Mouse (Mus musculus) intestine, embryonic 16.5 days (tissue): ENCODE data around the gene 2900026A02Rik. TPM values are rescaled to one million over a fixed set of nuclear protein-coding genes. Genes with fewer than 3 reads are reported as not detected.
A peak's percentile ranks its signal among the peaks of the same experiment; 100 is the strongest.

Source experiments
- ATAC-seq: fragments of 200-750 bp; cut with Nextera tagmentation; 2 replicates; pipeline ENCODE4 v1.8.0; 2017; ENCODE audit warnings: moderate TSS enrichment, moderate library complexity
- H3K27ac ChIP-seq: fragments of 300-500 bp; sonication (generic); 2 replicates; pipeline ENCODE4 v1.5.1; 2014; ENCODE audit warnings: mild to moderate bottlenecking, low read length
- H3K27me3 ChIP-seq: fragments of 300-500 bp; sonication (generic); replicated peaks from 2 replicates; pipeline ENCODE4 v1.6.1; 2014; ENCODE audit warnings: low read length, control low read depth, mixed read lengths; ENCODE audit not compliant: control insufficient read depth, insufficient read depth
- H3K36me3 ChIP-seq: fragments of 300-500 bp; sonication (generic); 2 replicates; pipeline ENCODE4 v1.6.1; 2014; ENCODE audit warnings: low read length, control low read depth; ENCODE audit not compliant: control insufficient read depth, insufficient read depth
- H3K4me1 ChIP-seq: fragments of 300-500 bp; sonication (generic); 2 replicates; pipeline ENCODE4 v1.6.1; 2014; ENCODE audit warnings: low read length, control low read depth, mixed read lengths; ENCODE audit not compliant: control insufficient read depth, insufficient read depth
- H3K4me2 ChIP-seq: fragments of 300-500 bp; sonication (generic); 2 replicates; pipeline ENCODE4 v1.6.1; 2014; ENCODE audit warnings: low read depth, low read length, control low read depth
- H3K4me3 ChIP-seq: fragments of 300-500 bp; sonication (generic); 2 replicates; pipeline ENCODE4 v1.5.1; 2014; ENCODE audit warnings: mild to moderate bottlenecking, low read length
- H3K9ac ChIP-seq: fragments of 300-500 bp; sonication (generic); 2 replicates; pipeline ENCODE4 v1.6.1; 2014; ENCODE audit warnings: low read depth, low read length
- H3K9me3 ChIP-seq: fragments of 300-500 bp; sonication (generic); 2 replicates; pipeline ENCODE4 v1.6.1; 2016; ENCODE audit warnings: low read length, control low read depth; ENCODE audit not compliant: control insufficient read depth
- WGBS: fragments of 180-500 bp; shearing (Covaris S2); extraction: QIAGEN DNeasy Blood & Tissue Kit; methylation state at CpG from one replicate; pipeline ENCODE4 v1.1.7; 2014; 5-methylcytosine and 5-hydroxymethylcytosine counted together
- polyA plus RNA-seq: library from polyadenylated mRNA; unstranded; fragments of >200 nt; fragmentation: Nextera tagmentation; extraction: Ambion mirVana; gene quantifications from 2 replicates; pipeline ENCODE4 v1.2.1, GENCODE M21; 2015

Gene 2900026A02Rik
- polyA plus RNA-seq, 1 experiment from 2014 or later = 8.3 TPM

GRCm38 (mm10) chr5:113158759-113159355 lies 62.2 kb downstream of the 2900026A02Rik start:
- Histone ChIP-seq H3K27me3 (no peaks in the 10 kb centered on the region), H3K9me3 (no peaks in the 10 kb centered on the region), H3K36me3 (no peaks in the 10 kb centered on the region), H3K4me2 (no peak overlapping the region), H3K27ac (no peak overlapping the region; the same call in 1 of the 2 replicates), H3K4me3 (no peak overlapping the region), H3K4me1 (peaks cover 56% of the 10 kb centered on the region), H3K9ac (peak overlapping the region; percentile 45; the same call in 1 of the 2 replicates)
- 36% methylated on average over 8 of the region's 8 CpGs for WGBS
- ATAC-seq = no peak

GRCm38 (mm10) chr5:113157588-113157987 lies 63.4 kb downstream of the 2900026A02Rik start:
- H3K27ac ChIP-seq = no peak overlapping the region
- no peaks in the 10 kb centered on the region for H3K36me3 ChIP-seq
- WGBS = 26% methylated on average over 10 of the region's 10 CpGs
- 0 out of 2 replicates have a peak overlapping the region, but pooled peaks have one; percentile 45 for H3K9ac ChIP-seq
- no peak overlapping the region for H3K4me2 ChIP-seq
- H3K4me1 ChIP-seq = peaks cover 59% of the 10 kb centered on the region
- H3K4me3 ChIP-seq = no peak overlapping the region
- no peaks in the 10 kb centered on the region for H3K9me3 ChIP-seq
- H3K27me3 ChIP-seq = no peaks in the 10 kb centered on the region
- ATAC-seq = no peak

GRCm38 (mm10) chr5:113157006-113157405 lies 64.0 kb downstream of the 2900026A02Rik start:
- H3K4me1 ChIP-seq = peaks cover 59% of the 10 kb centered on the region
- no peak overlapping the region for H3K4me3 ChIP-seq
- no peaks in the 10 kb centered on the region for H3K9me3 ChIP-seq
- no peak overlapping the region for H3K4me2 ChIP-seq
- no peaks in the 10 kb centered on the region for H3K27me3 ChIP-seq
- no peak overlapping the region for H3K27ac ChIP-seq
- 77% methylated on average over 5 of the region's 5 CpGs for WGBS
- ATAC-seq = no peak
- H3K9ac ChIP-seq = no peak overlapping the region
- H3K36me3 ChIP-seq = no peaks in the 10 kb centered on the region

- no peaks in the 10 kb centered on the region for H3K27me3 ChIP-seq
- H3K4me2 ChIP-seq = no peak overlapping the region
- no peak overlapping the region for H3K27ac ChIP-seq
- peaks cover 61% of the 10 kb centered on the region for H3K4me1 ChIP-seq
- 7% methylated on average over 8 of the region's 8 CpGs for WGBS
- H3K9me3 ChIP-seq = no peaks in the 10 kb centered on the region
- H3K4me3 ChIP-seq = no peak overlapping the region
- ATAC-seq = no peak
- H3K9ac ChIP-seq = 0 out of 2 replicates have a peak overlapping the region, but pooled peaks have one; percentile 7
- H3K36me3 ChIP-seq = no peaks in the 10 kb centered on the region
Observed at GRCm38 (mm10) chr5:113155133-113155532, 65.9 kb downstream of the 2900026A02Rik start.

- Histone ChIP-seq H3K27ac (peak overlapping the region; percentile 88; the same call in 1 of the 2 replicates), H3K9ac (0 out of 2 replicates have a peak overlapping the region, but pooled peaks have one; percentile 7), H3K4me3 (no peak overlapping the region), H3K27me3 (no peaks in the 10 kb centered on the region), H3K9me3 (no peaks in the 10 kb centered on the region), H3K4me1 (peaks cover 61% of the 10 kb centered on the region), H3K36me3 (no peaks in the 10 kb centered on the region), H3K4me2 (no peak overlapping the region)
- no peak for ATAC-seq
- WGBS = 61% methylated on average over 5 of the region's 5 CpGs
Observed at GRCm38 (mm10) chr5:113154441-113154840, 66.6 kb downstream of the 2900026A02Rik start.

GRCm38 (mm10) chr5:113153508-113153830 lies 67.6 kb downstream of the 2900026A02Rik start:
- ATAC-seq = no peak
- Histone ChIP-seq H3K9me3 (no peaks in the 10 kb centered on the region), H3K4me1 (peaks cover 58% of the 10 kb centered on the region), H3K4me2 (no peak overlapping the region), H3K27me3 (no peaks in the 10 kb centered on the region), H3K27ac (peak overlapping the region; percentile 88), H3K36me3 (no peaks in the 10 kb centered on the region), H3K9ac (peak overlapping the region; percentile 43), H3K4me3 (no peak overlapping the region)
- 52% methylated on average over 5 of the region's 5 CpGs for whole genome bisulfite sequencing

GRCm38 (mm10) chr5:113152663-113153507 lies 68.2 kb downstream of the 2900026A02Rik start:
- H3K4me1 ChIP-seq = peaks cover 53% of the 10 kb centered on the region
- no peaks in the 10 kb centered on the region for H3K27me3 ChIP-seq
- H3K4me2 ChIP-seq = peak overlapping the region; percentile 9; the same call in 1 of the 2 replicates
- peak overlapping the region; percentile 88 for H3K27ac ChIP-seq
- H3K36me3 ChIP-seq = no peaks in the 10 kb centered on the region
- peak; percentile 91 for ATAC-seq
- WGBS = 48% methylated on average over 22 of the region's 22 CpGs
- H3K4me3 ChIP-seq = no peak overlapping the region
- H3K9me3 ChIP-seq = no peaks in the 10 kb centered on the region
- peak overlapping the region; percentile 43 for H3K9ac ChIP-seq

GRCm38 (mm10) chr5:113151554-113152103 lies 69.4 kb downstream of the 2900026A02Rik start:
- H3K9me3 ChIP-seq = no peaks in the 10 kb centered on the region
- H3K4me1 ChIP-seq = peaks cover 53% of the 10 kb centered on the region
- WGBS = 53% methylated on average over 11 of the region's 11 CpGs
- ATAC-seq = peak; percentile 22; the same call in 1 of the 2 replicates
- no peak overlapping the region for H3K4me2 ChIP-seq
- no peak overlapping the region; the same call in 1 of the 2 replicates for H3K9ac ChIP-seq
- H3K27ac ChIP-seq = peak overlapping the region; percentile 88
- no peaks in the 10 kb centered on the region for H3K36me3 ChIP-seq
- no peaks in the 10 kb centered on the region for H3K27me3 ChIP-seq
- no peak overlapping the region for H3K4me3 ChIP-seq

GRCm38 (mm10) chr5:113150871-113151553 lies 70.0 kb downstream of the 2900026A02Rik start:
- H3K4me2 ChIP-seq = no peak overlapping the region
- no peak overlapping the region; the same call in 1 of the 2 replicates for H3K9ac ChIP-seq
- no peaks in the 10 kb centered on the region for H3K36me3 ChIP-seq
- no peaks in the 10 kb centered on the region for H3K27me3 ChIP-seq
- H3K27ac ChIP-seq = peak overlapping the region; percentile 88
- ATAC-seq = peak; percentile 3; the same call in 1 of the 2 replicates
- H3K4me3 ChIP-seq = no peak overlapping the region
- no peaks in the 10 kb centered on the region for H3K9me3 ChIP-seq
- H3K4me1 ChIP-seq = peaks cover 56% of the 10 kb centered on the region
- WGBS = 61% methylated on average over 9 of the region's 9 CpGs
